Mouse (Mus musculus): ENCODE data around the gene Ambra1. TPM values are rescaled to one million over a fixed set of nuclear protein-coding genes. Genes with fewer than 3 reads are reported as not detected.

Ambra1 gene
- polyA plus RNA-seq, 1 experiment from 2014 or later, result 16.8 TPM

DNA sequence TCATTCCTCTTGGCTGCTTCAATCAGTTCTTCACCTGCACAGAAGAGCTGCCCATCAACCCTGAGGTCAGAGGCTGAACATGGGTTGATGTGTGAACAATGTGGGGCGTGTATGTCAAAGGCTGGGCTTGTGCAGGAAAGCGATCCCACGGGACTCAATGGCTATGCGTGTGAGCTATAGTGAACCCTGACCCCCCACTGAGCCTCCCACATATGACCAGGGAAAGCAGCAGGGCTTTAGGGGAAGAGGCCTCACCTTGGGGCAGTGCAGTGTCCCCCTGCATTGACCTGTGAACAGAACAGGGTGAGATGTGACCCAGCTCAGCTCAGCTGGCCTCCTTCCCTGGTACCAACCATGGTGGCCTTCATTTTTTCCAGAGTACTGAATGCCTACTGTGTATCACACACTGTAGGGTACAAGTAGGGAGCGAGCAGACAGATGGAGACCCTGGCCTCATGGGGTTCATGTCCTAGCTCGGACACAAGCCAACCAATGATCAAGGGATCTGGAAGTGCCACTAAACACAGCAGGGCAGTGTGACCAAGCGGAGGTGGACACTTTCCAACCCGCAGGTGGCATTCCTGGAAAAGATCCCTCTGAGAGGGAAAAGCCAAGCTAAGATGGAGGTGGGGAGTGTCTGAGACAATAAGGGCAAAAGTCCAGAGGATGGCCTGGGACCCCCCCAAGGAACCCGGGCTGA, 205.0 kb downstream of the Ambra1 start:
- H3K4me2 ChIP-seq (ENCODE audit: low read depth, low read length), result no peak overlapping the region
- H3K4me1 ChIP-seq (ENCODE audit: control insufficient read depth, insufficient read depth, low read length), result peaks cover 17% of the 10 kb centered on the region
- H3K27me3 ChIP-seq (ENCODE audit: control insufficient read depth, insufficient read depth, low read length), result no peaks in the 10 kb centered on the region
- H3K9ac ChIP-seq (replicated peaks; ENCODE audit: low read length), result no peak overlapping the region
- no peaks in the 10 kb centered on the region for H3K9me3 ChIP-seq (replicated peaks; ENCODE audit: control insufficient read depth, low read length)
- WGBS, result 84% methylated on average over 9 of the region's 9 CpGs
- no peak for DNase-seq (ENCODE audit: low spot score)
- peaks cover 2% of the 10 kb centered on the region; the same call in 1 of the 2 replicates for H3K36me3 ChIP-seq (replicated peaks; ENCODE audit: control insufficient read depth, insufficient read depth, low read depth, low read length)
- H3K27ac ChIP-seq (replicated peaks; ENCODE audit: low read depth, low read length), result no peak overlapping the region
- no peak overlapping the region for H3K4me3 ChIP-seq (ENCODE audit: low read depth, low read length)
- ATAC-seq (replicated peaks; ENCODE audit: insufficient number of reproducible peaks, low FRiP score, low TSS enrichment, low read depth), result no peak

DNA sequence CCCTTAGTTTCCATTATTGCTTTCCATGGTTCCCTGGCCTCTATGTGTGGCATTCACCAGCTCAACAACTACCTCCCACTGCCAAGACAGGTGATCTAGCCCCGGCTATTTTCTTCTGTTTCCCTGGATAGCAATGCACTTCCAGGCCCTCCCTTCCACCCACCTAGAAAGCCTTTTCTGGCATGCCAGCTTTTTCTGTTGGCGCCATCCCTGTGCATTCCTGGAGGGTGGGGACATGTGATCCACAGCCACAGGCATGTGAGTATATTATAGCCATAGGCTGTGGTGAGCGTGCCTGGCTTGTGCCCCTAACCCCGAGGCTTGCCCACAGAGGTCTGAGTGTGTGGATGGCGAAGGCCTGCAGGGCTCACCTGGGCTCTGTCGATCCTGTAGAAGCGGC, 206.2 kb downstream of the Ambra1 start:
- DNase-seq (ENCODE audit: low spot score) (no peak), ATAC-seq (replicated peaks; ENCODE audit: insufficient number of reproducible peaks, low FRiP score, low TSS enrichment, low read depth) (no peak)
- Histone ChIP-seq H3K27me3 (ENCODE audit: control insufficient read depth, insufficient read depth, low read length) (no peaks in the 10 kb centered on the region), H3K4me1 (ENCODE audit: control insufficient read depth, insufficient read depth, low read length) (peaks cover 17% of the 10 kb centered on the region), H3K36me3 (replicated peaks; ENCODE audit: control insufficient read depth, insufficient read depth, low read depth, low read length) (peaks cover 2% of the 10 kb centered on the region; the same call in 1 of the 2 replicates), H3K9ac (replicated peaks; ENCODE audit: low read length) (no peak overlapping the region), H3K9me3 (replicated peaks; ENCODE audit: control insufficient read depth, low read length) (no peaks in the 10 kb centered on the region), H3K27ac (replicated peaks; ENCODE audit: low read depth, low read length) (no peak overlapping the region), H3K4me2 (ENCODE audit: low read depth, low read length) (no peak overlapping the region), H3K4me3 (ENCODE audit: low read depth, low read length) (no peak overlapping the region)
- 89% methylated on average over 7 of the region's 7 CpGs for WGBS

DNA sequence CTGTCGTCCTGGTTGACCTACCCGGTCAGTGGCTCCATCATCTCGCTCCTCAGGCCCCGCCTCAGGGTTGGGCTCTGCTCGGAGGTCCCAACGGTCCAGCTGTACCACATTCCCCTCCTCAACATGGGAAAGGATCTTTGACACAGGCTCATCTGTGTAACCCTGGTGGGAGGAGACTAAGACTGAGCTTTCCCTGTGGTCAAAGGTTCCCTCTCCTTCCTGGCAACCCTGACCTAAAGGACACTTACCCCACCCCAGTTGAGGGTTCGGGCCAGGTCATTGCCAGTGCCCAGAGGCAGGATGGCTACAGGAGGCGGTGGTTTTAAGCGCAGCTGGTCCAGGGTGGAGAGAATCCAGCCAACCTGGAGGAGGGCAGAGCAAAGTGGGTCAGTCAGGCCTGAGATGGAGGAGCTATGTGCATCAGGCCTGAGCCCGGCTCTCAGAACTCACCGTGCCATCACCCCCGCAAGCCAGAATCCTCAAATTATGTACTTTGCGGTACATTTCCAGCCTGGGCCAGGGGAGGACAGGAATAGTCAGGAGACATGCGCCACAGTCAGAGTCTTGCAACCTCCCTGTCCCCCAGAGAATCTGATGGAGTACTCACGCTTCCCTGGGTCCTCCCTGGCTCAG, 209.5 kb downstream of the Ambra1 start:
- H3K9me3 ChIP-seq (replicated peaks; ENCODE audit: control insufficient read depth, low read length), result no peaks in the 10 kb centered on the region
- H3K4me1 ChIP-seq (ENCODE audit: control insufficient read depth, insufficient read depth, low read length), result peaks cover under 1% of the 10 kb centered on the region; the same call in 1 of the 2 replicates
- WGBS, result 86% methylated on average over 15 of the region's 15 CpGs
- H3K4me2 ChIP-seq (ENCODE audit: low read depth, low read length), result no peak overlapping the region
- DNase-seq (ENCODE audit: low spot score), result no peak
- peaks cover 2% of the 10 kb centered on the region; the same call in 1 of the 2 replicates for H3K36me3 ChIP-seq (replicated peaks; ENCODE audit: control insufficient read depth, insufficient read depth, low read depth, low read length)
- no peaks in the 10 kb centered on the region for H3K27me3 ChIP-seq (ENCODE audit: control insufficient read depth, insufficient read depth, low read length)
- H3K27ac ChIP-seq (replicated peaks; ENCODE audit: low read depth, low read length), result no peak overlapping the region
- H3K4me3 ChIP-seq (ENCODE audit: low read depth, low read length), result no peak overlapping the region
- no peak for ATAC-seq (replicated peaks; ENCODE audit: insufficient number of reproducible peaks, low FRiP score, low TSS enrichment, low read depth)
- no peak overlapping the region for H3K9ac ChIP-seq (replicated peaks; ENCODE audit: low read length)

DNA sequence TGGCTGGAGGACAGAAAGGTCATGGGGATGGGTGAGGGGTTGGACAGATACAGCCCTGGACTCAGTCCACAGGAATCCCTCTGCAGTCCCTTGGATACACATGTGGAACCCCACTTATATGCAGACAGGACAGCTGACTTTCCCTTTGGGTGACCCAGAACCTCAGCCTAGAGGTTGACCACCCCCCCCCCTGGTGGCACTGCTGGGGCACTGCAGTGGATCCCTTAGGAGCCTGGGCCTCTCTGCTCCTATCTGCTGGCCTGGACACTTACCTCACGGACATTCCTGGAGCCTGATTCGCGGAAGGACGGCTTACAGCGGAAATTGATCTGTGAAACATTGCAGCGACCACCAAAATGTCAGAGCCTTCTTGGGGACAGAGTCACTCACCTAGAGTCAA, 212.4 kb downstream of the Ambra1 start:
- H3K4me3 ChIP-seq (ENCODE audit: low read depth, low read length), result no peak overlapping the region
- no peaks in the 10 kb centered on the region for H3K27me3 ChIP-seq (ENCODE audit: control insufficient read depth, insufficient read depth, low read length)
- DNase-seq (ENCODE audit: low spot score) (no peak), ATAC-seq (replicated peaks; ENCODE audit: insufficient number of reproducible peaks, low FRiP score, low TSS enrichment, low read depth) (no peak)
- no peak overlapping the region for H3K4me2 ChIP-seq (ENCODE audit: low read depth, low read length)
- no peak overlapping the region for H3K9ac ChIP-seq (replicated peaks; ENCODE audit: low read length)
- H3K27ac ChIP-seq (replicated peaks; ENCODE audit: low read depth, low read length), result no peak overlapping the region
- H3K4me1 ChIP-seq (ENCODE audit: control insufficient read depth, insufficient read depth, low read length), result 0 out of 2 replicates have a peak, but pooled peaks cover 2% of the 10 kb centered on the region
- peaks cover 2% of the 10 kb centered on the region; the same call in 1 of the 2 replicates for H3K36me3 ChIP-seq (replicated peaks; ENCODE audit: control insufficient read depth, insufficient read depth, low read depth, low read length)
- WGBS, result 64% methylated on average over 6 of the region's 6 CpGs
- no peaks in the 10 kb centered on the region for H3K9me3 ChIP-seq (replicated peaks; ENCODE audit: control insufficient read depth, low read length)

DNA sequence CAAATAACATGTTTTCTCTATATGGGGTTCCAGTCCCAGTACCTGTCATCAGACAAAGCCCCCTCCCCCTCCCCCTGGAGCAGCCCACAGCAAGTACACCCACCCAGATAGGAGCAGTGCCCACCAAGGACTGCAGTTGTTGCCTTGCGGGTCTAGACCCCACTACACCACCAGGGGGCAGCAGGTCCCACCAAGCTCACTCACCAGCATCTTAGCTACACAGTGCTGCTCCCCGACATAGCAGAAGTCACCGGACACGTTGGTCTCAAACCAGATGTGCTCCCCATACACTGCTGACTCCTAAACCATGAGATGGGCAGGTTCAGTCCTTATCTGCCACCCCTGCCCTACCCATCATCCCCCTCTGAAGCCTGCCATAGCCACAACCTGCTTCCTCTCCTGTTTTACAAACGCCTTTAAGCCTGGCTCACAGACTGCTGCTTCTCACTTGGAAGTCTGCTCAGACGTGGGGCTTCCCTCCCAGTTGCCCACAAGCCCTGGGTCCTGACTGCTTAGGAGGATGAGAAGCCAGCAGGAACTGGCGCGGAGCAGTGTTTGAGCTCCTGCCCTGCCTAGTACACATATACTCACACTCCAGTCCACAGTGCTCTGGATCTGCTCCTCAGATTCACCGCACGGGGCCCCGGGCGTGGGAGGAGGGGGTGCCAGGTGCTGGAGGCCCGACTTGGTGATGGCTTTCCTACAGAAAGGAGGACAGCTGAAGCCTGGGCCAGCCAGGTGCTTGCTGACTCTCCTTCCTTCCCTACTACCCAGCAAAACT, 214.4 kb downstream of the Ambra1 start:
- Histone ChIP-seq H3K9me3 (replicated peaks; ENCODE audit: control insufficient read depth, low read length) (no peaks in the 10 kb centered on the region), H3K27me3 (ENCODE audit: control insufficient read depth, insufficient read depth, low read length) (no peaks in the 10 kb centered on the region), H3K9ac (replicated peaks; ENCODE audit: low read length) (no peak overlapping the region), H3K27ac (replicated peaks; ENCODE audit: low read depth, low read length) (no peak overlapping the region), H3K36me3 (replicated peaks; ENCODE audit: control insufficient read depth, insufficient read depth, low read depth, low read length) (no peaks in the 10 kb centered on the region; the same call in 1 of the 2 replicates), H3K4me3 (ENCODE audit: low read depth, low read length) (no peak overlapping the region), H3K4me1 (ENCODE audit: control insufficient read depth, insufficient read depth, low read length) (peaks cover 5% of the 10 kb centered on the region; the same call in 1 of the 2 replicates), H3K4me2 (ENCODE audit: low read depth, low read length) (no peak overlapping the region)
- peak; percentile 79 for DNase-seq (ENCODE audit: low spot score)
- WGBS, result 41% methylated on average over 13 of the region's 13 CpGs
- peak; percentile 73 for ATAC-seq (replicated peaks; ENCODE audit: insufficient number of reproducible peaks, low FRiP score, low TSS enrichment, low read depth)

DNA sequence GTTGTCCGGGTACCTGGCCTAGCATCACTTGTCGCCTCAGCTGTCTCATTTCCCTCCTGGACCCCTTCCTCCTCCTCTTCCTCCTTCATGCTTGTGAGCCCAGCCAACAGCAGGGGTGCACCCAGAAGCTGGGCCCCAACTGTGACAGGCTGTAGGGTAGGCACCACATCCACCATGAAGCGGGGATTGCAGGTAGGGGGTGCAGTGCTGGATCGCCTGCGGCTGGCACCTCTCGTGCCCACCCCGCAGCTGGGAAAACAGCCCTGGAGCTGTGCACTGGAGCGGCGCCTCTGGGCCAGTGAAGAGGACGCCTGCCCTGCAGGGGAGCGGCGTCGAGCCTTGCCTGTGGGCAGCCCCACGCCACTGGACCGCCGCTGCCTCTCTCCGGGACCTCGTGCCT, 215.5 kb downstream of the Ambra1 start, which contains the start of gene Gm9821:
TSS of gene Gm9821 (plus strand) at position 221 of the 400 bp plus-strand sequence.
- H3K9ac ChIP-seq (replicated peaks; ENCODE audit: low read length), result no peak within 1 kb of the TSS
- no peak within 1 kb of the TSS for H3K27ac ChIP-seq (replicated peaks; ENCODE audit: low read depth, low read length)
- ATAC-seq (replicated peaks; ENCODE audit: insufficient number of reproducible peaks, low FRiP score, low TSS enrichment, low read depth) (no peak), DNase-seq (ENCODE audit: low spot score) (no peak)
- peaks cover 9% of the 10 kb centered on the region for H3K4me1 ChIP-seq (ENCODE audit: control insufficient read depth, insufficient read depth, low read length)
- WGBS, result 86% methylated on average over 18 of the region's 18 CpGs
- H3K4me2 ChIP-seq (ENCODE audit: low read depth, low read length), result no peak within 1 kb of the TSS
- no peaks in the 10 kb centered on the region for H3K27me3 ChIP-seq (ENCODE audit: control insufficient read depth, insufficient read depth, low read length)
- H3K4me3 ChIP-seq (ENCODE audit: low read depth, low read length), result no peak within 1 kb of the TSS
- no peaks in the 10 kb centered on the region; the same call in 1 of the 2 replicates for H3K36me3 ChIP-seq (replicated peaks; ENCODE audit: control insufficient read depth, insufficient read depth, low read depth, low read length)
- no peaks in the 10 kb centered on the region for H3K9me3 ChIP-seq (replicated peaks; ENCODE audit: control insufficient read depth, low read length)

DNA sequence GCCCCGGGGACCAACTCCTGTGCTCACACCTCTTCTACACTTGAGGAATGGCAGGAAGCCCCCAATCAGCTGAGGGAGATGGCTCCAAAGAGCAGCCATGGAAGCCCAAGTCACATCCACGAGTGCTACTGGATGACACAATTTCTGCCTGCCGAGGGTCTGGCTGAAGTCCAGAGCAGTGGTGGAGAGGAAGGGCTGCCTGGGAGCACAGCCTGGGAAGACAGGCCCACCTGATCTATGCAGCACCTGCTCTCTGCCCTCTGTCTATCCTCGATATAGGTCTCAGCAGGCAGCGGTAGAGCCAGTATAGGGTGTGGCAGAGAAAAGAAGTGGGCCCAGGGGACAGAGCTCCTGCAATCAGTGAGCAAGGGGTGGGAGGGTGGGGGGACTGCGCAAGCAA, 216.9 kb downstream of the Ambra1 start:
- Histone ChIP-seq H3K4me3 (ENCODE audit: low read depth, low read length) (no peak overlapping the region), H3K9me3 (replicated peaks; ENCODE audit: control insufficient read depth, low read length) (no peaks in the 10 kb centered on the region), H3K4me2 (ENCODE audit: low read depth, low read length) (no peak overlapping the region), H3K27me3 (ENCODE audit: control insufficient read depth, insufficient read depth, low read length) (no peaks in the 10 kb centered on the region), H3K4me1 (ENCODE audit: control insufficient read depth, insufficient read depth, low read length) (peaks cover 9% of the 10 kb centered on the region), H3K9ac (replicated peaks; ENCODE audit: low read length) (no peak overlapping the region), H3K27ac (replicated peaks; ENCODE audit: low read depth, low read length) (no peak overlapping the region), H3K36me3 (replicated peaks; ENCODE audit: control insufficient read depth, insufficient read depth, low read depth, low read length) (no peaks in the 10 kb centered on the region)
- WGBS, result 71% methylated on average over 6 of the region's 6 CpGs
- DNase-seq (ENCODE audit: low spot score) (no peak), ATAC-seq (replicated peaks; ENCODE audit: insufficient number of reproducible peaks, low FRiP score, low TSS enrichment, low read depth) (no peak)

Data from embryonic facial prominence, embryonic 11.5 days (tissue).